Mouse (Mus musculus) left cerebral cortex, adult 9 months (tissue): ENCODE data around the gene Tbc1d8.

Experiments
- DNase-seq, 2 experiments: peaks; one replicate each; pipeline ENCODE4 v3.0.0; 2022; ENCODE audit warnings: low spot score in 2 of 2

The Tbc1d8 gene

GRCm38 (mm10) chr1:39446178-39446577 is 32.4 kb downstream of the Tbc1d8 start:
- peak; percentile 70 to 89 for DNase-seq

DNA sequence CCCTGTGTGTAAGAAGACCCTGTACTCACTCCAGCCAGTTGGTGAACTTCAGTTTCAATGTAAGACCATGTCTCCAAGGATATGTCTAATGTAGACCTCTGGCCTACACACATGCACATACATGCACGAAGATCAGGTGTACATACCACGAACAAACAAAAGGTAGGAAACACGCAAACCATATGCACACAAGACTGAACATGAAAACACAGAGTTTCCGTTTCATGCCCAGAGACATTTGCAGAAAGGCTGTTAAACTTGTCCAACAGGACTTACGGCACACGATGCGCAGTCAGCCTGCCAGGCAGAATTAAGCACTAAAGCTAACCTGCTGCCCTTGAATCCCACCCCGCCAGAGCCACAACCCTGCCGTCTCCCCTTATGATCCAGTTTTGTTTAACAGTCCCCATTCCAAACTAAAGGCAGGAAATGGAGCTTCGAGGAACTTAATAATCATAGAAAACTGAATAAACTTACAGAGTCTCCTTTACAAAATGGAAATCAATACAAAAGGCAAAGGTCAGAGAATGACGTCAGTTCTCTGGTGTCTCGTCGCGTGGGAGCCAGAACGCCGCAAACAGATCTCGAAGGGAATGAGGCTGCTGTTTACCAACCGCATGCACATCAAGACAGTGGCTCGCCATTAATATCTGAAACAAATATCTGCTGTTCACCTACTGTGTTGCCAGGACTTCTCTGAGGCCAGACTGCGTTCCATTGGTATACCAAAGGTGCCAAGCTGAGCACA is 33.1 kb downstream of the Tbc1d8 start:
- DNase-seq: no peak

DNA sequence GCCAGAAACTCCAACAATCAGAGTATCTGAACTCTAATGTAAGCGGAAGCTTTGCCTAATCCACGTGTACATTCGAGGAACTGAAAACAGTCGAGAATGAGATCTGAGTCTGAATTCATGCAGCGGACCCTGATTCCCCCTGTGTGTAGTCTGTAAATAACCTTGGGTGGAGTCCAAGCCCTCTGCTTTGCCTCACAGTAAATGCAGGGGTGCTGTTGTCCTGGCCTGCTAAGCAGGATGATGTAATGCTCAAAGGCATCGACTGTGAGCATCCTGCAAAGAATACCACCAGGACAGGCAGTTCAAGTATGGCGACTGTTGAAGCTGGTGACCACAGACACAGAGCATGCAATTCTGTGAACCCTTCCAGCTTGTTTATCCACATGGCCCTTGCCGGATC is 34.8 kb downstream of the Tbc1d8 start:
- DNase-seq: no peak

GRCm38 (mm10) chr1:39441686-39442085 is 36.9 kb downstream of the Tbc1d8 start:
- DNase-seq: peak; percentile 55 to 70

GRCm38 (mm10) chr1:39439661-39440548 is 38.6 kb downstream of the Tbc1d8 start:
- no peak for DNase-seq

DNA sequence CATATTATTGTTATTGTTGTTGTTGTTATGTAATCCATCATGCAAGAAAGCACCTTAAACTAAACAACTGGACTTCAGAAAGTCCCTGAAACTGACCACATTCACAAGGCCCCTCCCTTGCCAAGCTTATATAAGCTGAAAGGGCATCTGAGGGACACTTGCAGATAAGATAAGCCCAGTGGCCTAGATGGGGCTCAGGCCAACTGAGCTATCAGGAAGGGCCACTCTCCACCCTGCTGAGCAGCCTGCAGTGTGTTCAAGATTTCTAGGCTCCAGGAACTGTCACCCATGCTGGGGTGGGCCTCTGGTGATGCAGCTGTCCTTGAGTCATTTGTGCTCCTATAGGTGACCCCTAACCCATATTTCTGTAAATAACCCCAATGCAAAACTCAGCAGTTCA is 39.9 kb downstream of the Tbc1d8 start:
- no peak for DNase-seq

GRCm38 (mm10) chr1:39434264-39434663 is 44.3 kb downstream of the Tbc1d8 start:
- no peak for DNase-seq

- DNase-seq: no peak
Observed at GRCm38 (mm10) chr1:39430020-39430419, 48.5 kb downstream of the Tbc1d8 start.

- no peak for DNase-seq
Observed at GRCm38 (mm10) chr1:39429015-39429414, 49.5 kb downstream of the Tbc1d8 start.

GRCm38 (mm10) chr1:39428280-39428679 is 50.3 kb downstream of the Tbc1d8 start:
- DNase-seq: no peak

DNA sequence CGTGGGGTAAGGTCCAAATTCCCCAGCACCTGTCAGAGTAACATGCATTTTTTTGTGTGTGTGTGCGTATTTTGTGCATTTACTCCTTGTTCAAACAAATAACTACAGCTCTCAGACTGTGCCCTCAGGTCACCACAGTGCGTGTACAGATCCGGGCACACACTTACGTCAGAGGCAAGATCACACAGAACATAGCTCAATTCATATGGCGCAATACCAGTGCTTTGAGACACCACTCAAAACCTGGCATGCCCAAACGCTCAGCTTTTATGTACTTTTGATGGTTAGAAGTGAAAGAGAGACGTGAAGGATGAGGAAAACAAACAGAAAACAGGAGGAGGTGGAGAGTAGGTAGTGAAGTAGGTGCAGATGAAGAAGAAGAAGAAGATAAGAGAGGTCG is 53.1 kb downstream of the Tbc1d8 start:
- no peak for DNase-seq

DNA sequence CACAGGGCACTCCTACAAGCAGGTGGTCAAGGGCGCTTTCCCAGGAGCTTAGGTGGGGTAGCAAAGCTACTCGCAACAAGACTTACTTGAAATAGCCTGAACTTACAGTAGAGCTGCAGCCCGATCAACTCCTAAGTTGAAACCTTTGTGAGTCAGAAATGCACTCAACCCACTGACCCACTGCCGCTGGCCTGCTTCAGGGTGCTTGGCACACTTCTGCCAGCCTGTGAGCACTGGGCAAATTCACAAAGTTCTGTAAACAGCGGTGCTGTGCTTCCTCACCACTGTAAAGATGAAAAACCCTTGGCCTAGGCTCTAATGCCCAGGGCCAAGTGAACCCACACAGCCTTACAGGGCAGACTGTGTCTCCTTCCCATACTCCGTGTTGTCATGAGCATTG is 57.6 kb downstream of the Tbc1d8 start:
- no peak for DNase-seq

DNA sequence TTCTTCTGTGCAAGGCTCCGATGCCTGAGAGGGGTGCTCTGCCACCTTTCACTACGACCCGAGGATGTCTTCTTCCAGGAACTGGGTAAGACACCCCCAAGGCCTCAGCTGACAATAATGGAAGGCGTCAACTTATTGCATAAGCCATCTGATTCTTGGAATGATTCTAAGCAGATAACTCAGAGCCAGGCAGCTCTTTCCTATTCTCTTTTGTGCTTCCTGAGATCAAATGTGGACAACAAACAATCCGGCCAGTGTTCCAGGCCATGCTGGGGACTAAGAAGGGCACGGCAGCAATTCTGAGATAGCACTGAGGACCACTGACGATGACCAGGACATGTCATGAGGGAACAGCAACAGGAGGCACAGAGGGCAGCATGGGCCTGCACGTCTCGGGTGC is 59.7 kb downstream of the Tbc1d8 start:
- DNase-seq: no peak

DNA sequence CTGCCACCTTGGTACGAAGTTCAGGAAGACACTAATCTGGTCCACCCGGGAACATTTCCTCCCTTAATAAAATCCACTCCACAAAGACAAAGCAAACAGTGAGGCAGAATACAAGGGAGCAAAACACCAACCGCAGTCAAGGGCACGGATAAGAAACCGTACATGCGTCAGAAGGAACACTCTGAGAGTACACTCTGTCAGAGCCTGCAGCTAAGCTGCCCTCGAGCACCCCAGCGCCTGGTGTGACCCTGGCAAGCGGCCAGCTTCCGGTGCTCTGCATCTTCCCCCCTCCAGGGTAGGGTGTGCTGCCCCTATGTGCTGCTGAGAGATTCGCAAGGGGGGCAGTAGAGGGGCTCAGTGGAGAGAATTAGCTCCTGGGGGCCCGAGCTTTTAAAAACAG is 60.7 kb downstream of the Tbc1d8 start:
- DNase-seq: no peak

GRCm38 (mm10) chr1:39410085-39410821 is 68.3 kb downstream of the Tbc1d8 start:
- DNase-seq: no peak

GRCm38 (mm10) chr1:39408668-39409067 is 69.9 kb downstream of the Tbc1d8 start:
- no peak for DNase-seq

DNA sequence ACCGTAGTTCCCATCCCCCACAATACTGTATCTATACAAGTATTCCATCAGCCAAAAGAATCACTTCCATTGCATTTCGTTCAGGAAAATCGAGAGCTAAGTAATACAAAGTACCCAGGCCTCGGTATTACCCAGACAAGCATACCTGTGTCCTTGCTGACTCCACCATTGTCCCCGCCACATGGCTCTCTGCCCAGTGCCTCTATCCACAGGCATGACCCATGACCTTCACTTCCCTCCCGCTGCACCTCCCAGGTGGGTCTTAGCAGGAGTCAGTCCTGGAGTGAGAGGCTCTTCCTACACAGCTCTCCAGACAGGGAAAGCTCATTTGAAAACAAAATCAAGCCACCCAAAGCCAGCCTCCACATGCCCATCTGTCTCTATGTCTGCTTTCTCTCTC is 70.4 kb downstream of the Tbc1d8 start:
- no peak for DNase-seq

- DNase-seq: no peak
Observed at GRCm38 (mm10) chr1:39407108-39407507, 71.4 kb downstream of the Tbc1d8 start.

GRCm38 (mm10) chr1:39400173-39400572 is 78.4 kb downstream of the Tbc1d8 start:
- DNase-seq: no peak

- DNase-seq: no peak
Observed at GRCm38 (mm10) chr1:39399228-39399627, 79.3 kb downstream of the Tbc1d8 start.

DNA sequence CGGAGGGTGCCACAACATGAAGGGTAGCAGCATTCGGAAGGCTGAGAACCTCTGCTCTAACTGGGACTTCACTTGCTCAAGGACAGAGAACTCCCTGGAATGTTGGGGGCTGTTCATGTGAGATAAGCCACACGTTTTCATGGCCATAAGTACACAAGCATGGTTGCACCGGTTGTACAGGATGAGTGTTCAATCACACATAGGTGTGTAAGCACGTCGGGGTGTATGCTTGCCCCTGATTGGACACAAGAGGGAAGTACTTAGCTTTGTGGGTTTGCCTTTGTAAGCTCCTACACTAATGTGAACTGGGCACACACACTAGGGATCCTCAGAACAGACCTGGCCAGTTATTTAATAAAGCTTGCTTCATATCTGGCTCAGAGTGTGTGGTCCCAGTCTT is 80.3 kb downstream of the Tbc1d8 start:
- no peak for DNase-seq

DNA sequence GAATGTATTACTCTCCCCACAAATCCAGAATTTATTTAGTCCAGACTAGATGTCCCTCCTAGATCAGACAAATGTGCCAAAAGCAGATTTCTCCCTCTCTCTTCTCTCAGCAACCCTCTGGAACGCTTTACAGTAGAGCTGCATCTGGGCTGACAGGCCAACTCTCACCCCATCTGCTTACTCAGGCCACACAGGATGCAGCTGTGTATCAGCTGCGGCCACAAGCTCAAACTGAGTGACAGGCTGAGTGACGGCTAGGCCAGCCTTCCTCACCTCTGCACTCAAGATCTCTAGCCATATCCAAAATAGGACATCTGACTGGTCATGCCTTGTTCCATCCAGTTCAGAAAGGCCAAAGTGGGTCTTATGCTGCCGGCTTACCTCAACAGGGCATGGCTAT is 82.2 kb downstream of the Tbc1d8 start:
- no peak for DNase-seq
